ENCODE assay signal across 10 mouse cellular contexts in genomic region chr11:103263551-103263950, GRCm38 (mm10). TPM values are rescaled to one million over a fixed set of nuclear protein-coding genes. Genes with fewer than 3 reads are reported as not detected.
DNase-seq lines count a peak whose midpoint lies in the region; ATAC-seq lines count a peak whose summit lies in the region.
"Had no signal": no experiment of that assay in that cellular context is flagged by ENCODE, and none has a peak within 500 bp of the region (broad histone marks: within the 10 kb centered on the region; RNA-seq: fewer than 3 reads in every experiment).

No protein-coding gene starts in this region.

- no peaks in the 10 kb centered on the region for H3K27me3 ChIP-seq in embryonic facial prominence, embryonic 11.5 days (ENCODE audit: control insufficient read depth, insufficient read depth, low read length)
- no peaks in the 10 kb centered on the region for H3K27me3 ChIP-seq in embryonic facial prominence, embryonic 10.5 days (replicated peaks; ENCODE audit: low read depth, poor library complexity, severe bottlenecking)
- H3K27me3 ChIP-seq in megakaryocyte, embryonic 14.5 days (replicated peaks) = peaks cover 5% of the 10 kb centered on the region

- WGBS in embryonic facial prominence, embryonic 11.5 days = 59% methylated on average over 10 of the region's 10 CpGs
- 62% methylated on average over 10 of the region's 10 CpGs for WGBS in embryonic facial prominence, embryonic 10.5 days
- 7% methylated on average over 10 of the region's 10 CpGs for WGBS in macrophage (ENCODE audit: missing documents)

- H3K4me2 ChIP-seq in embryonic facial prominence, embryonic 11.5 days (ENCODE audit: low read depth, low read length) = no peak overlapping the region

- H3K4me1 ChIP-seq in embryonic facial prominence, embryonic 11.5 days (ENCODE audit: control insufficient read depth, insufficient read depth, low read length) = no peaks in the 10 kb centered on the region
- peaks cover 56% of the 10 kb centered on the region for H3K4me1 ChIP-seq in embryonic facial prominence, embryonic 10.5 days
- peaks cover 79% of the 10 kb centered on the region for H3K4me1 ChIP-seq in megakaryocyte, embryonic 14.5 days

- no peak overlapping the region for H3K4me3 ChIP-seq in embryonic facial prominence, embryonic 11.5 days (ENCODE audit: low read depth, low read length)
- H3K4me3 ChIP-seq in embryonic facial prominence, embryonic 10.5 days = no peak overlapping the region
- H3K4me3 ChIP-seq in megakaryocyte, embryonic 14.5 days (replicated peaks) = peak overlapping the region; percentile 53
- H3K4me3 ChIP-seq in macrophage (ENCODE audit: inconsistent target) = peak overlapping the region; percentile 44

- H3K27ac ChIP-seq in embryonic facial prominence, embryonic 11.5 days (replicated peaks; ENCODE audit: low read depth, low read length) = no peak overlapping the region
- no peak overlapping the region; the same call in 1 of the 2 replicates for H3K27ac ChIP-seq in embryonic facial prominence, embryonic 10.5 days (replicated peaks)
- peak overlapping the region; percentile 89 for H3K27ac ChIP-seq in macrophage

- DNase-seq in embryonic facial prominence, embryonic 11.5 days (ENCODE audit: low spot score) = no peak
- DNase-seq in embryonic facial prominence, embryonic 10.5 days (ENCODE audit: low spot score) = no peak
- peak; percentile 45 for DNase-seq in thymus, postnatal 14 days
- DNase-seq in spleen, postnatal 14 days (ENCODE audit: low spot score in 2 of 2) = no peak
- DNase-seq in layer of hippocampus, adult 8-10 months (ENCODE audit: low spot score in 2 of 2) = no peak

- H3K9me3 ChIP-seq in embryonic facial prominence, embryonic 11.5 days (replicated peaks; ENCODE audit: control insufficient read depth, low read length) = no peaks in the 10 kb centered on the region
- no peaks in the 10 kb centered on the region for H3K9me3 ChIP-seq in embryonic facial prominence, embryonic 10.5 days
- H3K9me3 ChIP-seq in megakaryocyte, embryonic 14.5 days = no peaks in the 10 kb centered on the region

- 0 out of 2 replicates have a peak overlapping the region, but pooled peaks have one; percentile 9 for H3K9ac ChIP-seq in embryonic facial prominence, embryonic 11.5 days (replicated peaks; ENCODE audit: low read length)

- peaks cover 80% of the 10 kb centered on the region for H3K79me2 ChIP-seq in macrophage (ENCODE audit: inconsistent target)

- ATAC-seq in embryonic facial prominence, embryonic 11.5 days (replicated peaks; ENCODE audit: insufficient number of reproducible peaks, low FRiP score, low TSS enrichment, low read depth) = no peak
- no peak for ATAC-seq in megakaryocyte, adult 5-6 weeks (ENCODE audit: poor library complexity, severe bottlenecking)

- H3K36me3 ChIP-seq in embryonic facial prominence, embryonic 11.5 days (replicated peaks; ENCODE audit: control insufficient read depth, insufficient read depth, low read depth, low read length) = no peaks in the 10 kb centered on the region
- no peaks in the 10 kb centered on the region for H3K36me3 ChIP-seq in embryonic facial prominence, embryonic 10.5 days (replicated peaks)
- no peaks in the 10 kb centered on the region for H3K36me3 ChIP-seq in megakaryocyte, embryonic 14.5 days (replicated peaks; ENCODE audit: low read length)
- no peaks in the 10 kb centered on the region for H3K36me3 ChIP-seq in macrophage (ENCODE audit: inconsistent target)

RNA-seq across cellular contexts. Expression of gene Map3k14, which starts 3.7 kb away (rescaled TPM):
- 1.9 and 2.9 TPM in 2 replicates for polyA plus RNA-seq in embryonic facial prominence, embryonic 11.5 days (2014; fragmentation: Nextera tagmentation; extraction: Ambion mirVana)
- 3.1 and 3.2 TPM in 2 replicates for polyA plus RNA-seq in embryonic facial prominence, embryonic 10.5 days (2016; fragmentation: Nextera tagmentation; extraction: Ambion mirVana)
- polyA plus RNA-seq in megakaryocyte, embryonic 14.5 days (2012; ENCODE audit: insufficient read depth, low replicate concordance) = 1.0 and 2.3 TPM in 2 replicates
- total RNA-seq in megakaryocyte, adult 5-6 weeks (2015) = 14.5 and 16.6 TPM in 2 replicates
- 15.4 and 15.7 TPM in 2 replicates for total RNA-seq in megakaryocyte, adult 5-6 weeks (2017)
- 100 to 1,000 TPM in 5 of 26 experiments, 10 to 100 TPM in 21; 16.7 to 137 (median 78.1) TPM for total RNA-seq in macrophage (2018; cell fraction: chromatin; rRNA removed)
- 10 to 100 TPM in 23 of 26 experiments, 1 to 10 TPM in 3; 7.8 to 23.6 (median 14.8) TPM for total RNA-seq in macrophage (2018; cell fraction: cytosol; rRNA removed)
- 10 to 100 TPM in 25 of 26 experiments, 1 to 10 TPM in 1; 9.3 to 75.6 (median 42.6) TPM for total RNA-seq in macrophage (2018; cell fraction: nucleus; rRNA removed)
- polyA plus RNA-seq in macrophage (2018) = 9.0 to 14.1 TPM (median 9.9 TPM) in 3 replicates
- total RNA-seq in layer of hippocampus, adult 8-10 months (2022) = 1 to 10 TPM; 4.6 to 5.5 (median 4.8) TPM

RNA-seq across cellular contexts. Expression of gene Spata32, which starts 45.3 kb away (rescaled TPM):
- not detected in 2 replicates for polyA plus RNA-seq in embryonic facial prominence, embryonic 11.5 days (2014; fragmentation: Nextera tagmentation; extraction: Ambion mirVana)
- polyA plus RNA-seq in embryonic facial prominence, embryonic 10.5 days (2016; fragmentation: Nextera tagmentation; extraction: Ambion mirVana) = not detected in 2 replicates
- not detected in 2 replicates for polyA plus RNA-seq in megakaryocyte, embryonic 14.5 days (2012; ENCODE audit: insufficient read depth, low replicate concordance)
- not detected in 2 replicates for total RNA-seq in megakaryocyte, adult 5-6 weeks (2015)
- not detected in 2 replicates for total RNA-seq in megakaryocyte, adult 5-6 weeks (2017)
- not detected for total RNA-seq in macrophage (2018; cell fraction: chromatin; rRNA removed)
- total RNA-seq in macrophage (2018; cell fraction: cytosol; rRNA removed) = not detected
- total RNA-seq in macrophage (2018; cell fraction: nucleus; rRNA removed) = not detected
- not detected in 3 replicates for polyA plus RNA-seq in macrophage (2018)
- total RNA-seq in layer of hippocampus, adult 8-10 months (2022) = 1 to 10 TPM; 1.4 to 3.0 (median 2.1) TPM
- total RNA-seq: adrenal gland, adult 18-20 months; heart, adult 8-10 months had no signal

RNA-seq across cellular contexts. Expression of gene 1700023F06Rik, which starts 55.2 kb away (rescaled TPM):
- polyA plus RNA-seq in embryonic facial prominence, embryonic 11.5 days (2014; fragmentation: Nextera tagmentation; extraction: Ambion mirVana) = 0.25 TPM in 2 replicates
- 0.47 and 0.49 TPM in 2 replicates for polyA plus RNA-seq in embryonic facial prominence, embryonic 10.5 days (2016; fragmentation: Nextera tagmentation; extraction: Ambion mirVana)
- not detected in 2 replicates for polyA plus RNA-seq in megakaryocyte, embryonic 14.5 days (2012; ENCODE audit: insufficient read depth, low replicate concordance)
- not detected in 2 replicates for total RNA-seq in megakaryocyte, adult 5-6 weeks (2015)
- not detected in 2 replicates for total RNA-seq in megakaryocyte, adult 5-6 weeks (2017)
- total RNA-seq in macrophage (2018; cell fraction: chromatin; rRNA removed) = not detected
- not detected for total RNA-seq in macrophage (2018; cell fraction: cytosol; rRNA removed)
- total RNA-seq in macrophage (2018; cell fraction: nucleus; rRNA removed) = not detected
- polyA plus RNA-seq in macrophage (2018) = not detected in 3 replicates
- 1 to 10 TPM; 1.4 to 3.1 (median 2.2) TPM for total RNA-seq in layer of hippocampus, adult 8-10 months (2022)
- total RNA-seq: heart, adult 8-10 months had no signal

Comparison
In these comparisons a context has a peak if more than half of its experiments do, and no peak if none do; other contexts are left out.
1. H3K4me3 ChIP-seq: peak in megakaryocyte, embryonic 14.5 days (single experiment) and macrophage (single experiment); none in embryonic facial prominence, embryonic 11.5 days (single experiment) and embryonic facial prominence, embryonic 10.5 days (single experiment).